Mouse (Mus musculus): ENCODE results near the gene Alkbh1.
"Not testable (repeated sequence)": the region's sequence is repeated elsewhere in the genome, so short reads cannot be mapped to it uniquely, and the experiment has no call there.

Gene Alkbh1

GRCm38 (mm10) chr12:87443700-87444122 is at the start of gene Alkbh1, which contains the start of gene Slirp:
Alkbh1 (minus strand) TSS chr12:87444017.
Slirp (plus strand) TSS chr12:87443896.
- peak; percentile 85 for DNase-seq (ENCODE audit: low read depth)

- DNase-seq (ENCODE audit: low read depth) = not testable (repeated sequence)
These were observed 44.9 kb upstream of the Alkbh1 start for GRCm38 (mm10) chr12:87488683-87489082.

GRCm38 (mm10) chr12:87482482-87482881 is 38.7 kb upstream of the Alkbh1 start:
- DNase-seq (ENCODE audit: low read depth) = not testable (repeated sequence)

- DNase-seq (ENCODE audit: low read depth) = no peak
These were observed 30.9 kb upstream of the Alkbh1 start for GRCm38 (mm10) chr12:87474756-87475155.

- DNase-seq (ENCODE audit: low read depth) = peak; percentile 95
These were observed 28.4 kb upstream of the Alkbh1 start, which contains the start of gene Snw1 for GRCm38 (mm10) chr12:87471964-87472786. Snw1 (minus strand) TSS chr12:87472274.

GRCm38 (mm10) chr12:87471421-87471963 is 27.7 kb upstream of the Alkbh1 start:
- DNase-seq (ENCODE audit: low read depth) = peak; percentile 16

GRCm38 (mm10) chr12:87470263-87471136 is 26.7 kb upstream of the Alkbh1 start:
- no peak for DNase-seq (ENCODE audit: low read depth)

GRCm38 (mm10) chr12:87464678-87465297 is 21.0 kb upstream of the Alkbh1 start:
- peak; percentile 62 for DNase-seq (ENCODE audit: low read depth)

- no peak for DNase-seq (ENCODE audit: low read depth)
These were observed 5.6 kb upstream of the Alkbh1 start for GRCm38 (mm10) chr12:87449456-87449855.

- peak; percentile 16 for DNase-seq (ENCODE audit: low read depth)
These were observed 394 bp upstream of the Alkbh1 start for GRCm38 (mm10) chr12:87444211-87444610.

GRCm38 (mm10) chr12:87443115-87443699 is 610 bp downstream of the Alkbh1 start:
- DNase-seq (ENCODE audit: low read depth) = peak; percentile 17

GRCm38 (mm10) chr12:87442177-87443114 is 1.4 kb downstream of the Alkbh1 start:
- DNase-seq (ENCODE audit: low read depth) = peak; percentile 38

- no peak for DNase-seq (ENCODE audit: low read depth)
These were observed 14.9 kb downstream of the Alkbh1 start for GRCm38 (mm10) chr12:87428885-87429284.

GRCm38 (mm10) chr12:87428295-87428694 is 15.5 kb downstream of the Alkbh1 start:
- DNase-seq (ENCODE audit: low read depth) = no peak

GRCm38 (mm10) chr12:87426354-87427031 is 17.3 kb downstream of the Alkbh1 start:
- no peak for DNase-seq (ENCODE audit: low read depth)

- no peak for DNase-seq (ENCODE audit: low read depth)
These were observed 19.3 kb downstream of the Alkbh1 start for GRCm38 (mm10) chr12:87424516-87424915.

- no peak for DNase-seq (ENCODE audit: low read depth)
These were observed 20.1 kb downstream of the Alkbh1 start for GRCm38 (mm10) chr12:87423700-87424099.

GRCm38 (mm10) chr12:87421708-87422507 is 21.9 kb downstream of the Alkbh1 start:
- DNase-seq (ENCODE audit: low read depth) = no peak

- no peak for DNase-seq (ENCODE audit: low read depth)
These were observed 23.8 kb downstream of the Alkbh1 start for GRCm38 (mm10) chr12:87419974-87420485.
